Mouse (Mus musculus): ENCODE data around the gene Adi1.

- TF ChIP-seq POLR2A (IDR thresholded peaks at IDR 0.05; ENCODE audit: borderline replicate concordance, control insufficient read depth, low read depth, low read length) = no peak
- TF ChIP-seq CTCF (IDR thresholded peaks at IDR 0.05; ENCODE audit: control insufficient read depth, insufficient read depth, low read length) = no peak
Measured at GRCm38 (mm10) chr12:28717066-28717465, 42.0 kb downstream of the Adi1 start.

All from bone marrow, adult 2 months (tissue).